Mouse (Mus musculus) megakaryocyte, embryonic 14.5 days (primary cell): ENCODE measurements at regions not wholly inside any gene's neighbourhood (a gene's known extent, or its start where the extent isn't known, plus 50 kb on each side); places are given as distances from the start of the nearest gene placed in this dataset.
A peak's percentile ranks its signal among the peaks of the same experiment; 100 is the strongest.
"Not testable (repeated sequence)": the region's sequence is repeated elsewhere in the genome, so short reads cannot be mapped to it uniquely, and the experiment has no call there.

Experiments used
- H3K27me3 ChIP-seq: replicated peaks from 2 replicates; pipeline ENCODE3; 2012; ENCODE audit warnings: inconsistent platforms
- H3K36me3 ChIP-seq: replicated peaks from 2 replicates; pipeline ENCODE3; 2012; ENCODE audit warnings: low read length, inconsistent platforms, mixed read lengths
- H3K4me1 ChIP-seq: 2 replicates; pipeline ENCODE4 v1.6.1; 2012; ENCODE audit warnings: inconsistent platforms
- H3K4me3 ChIP-seq: replicated peaks from 2 replicates; pipeline ENCODE3; 2012; ENCODE audit warnings: moderate library complexity, mild to moderate bottlenecking, inconsistent platforms
- H3K9me3 ChIP-seq: 2 replicates; pipeline ENCODE4 v1.6.1; 2012; ENCODE audit warnings: inconsistent platforms
- FLI1 ChIP-seq: IDR thresholded peaks from 2 replicates; pipeline ENCODE4 v1.6.1; 2012; ENCODE audit warnings: low read length, inconsistent platforms, mixed read lengths
- GATA1 ChIP-seq: IDR thresholded peaks from 3 replicates; pipeline ENCODE4 v1.6.1; 2012; ENCODE audit warnings: mixed read lengths, low read length, inconsistent platforms, borderline replicate concordance

GRCm38 (mm10) chr13:70061363-70061945, 259.3 kb downstream of the Med10 start:
- Histone ChIP-seq H3K4me1 (no peaks in the 10 kb centered on the region), H3K4me3 (no peak overlapping the region), H3K9me3 (peaks cover 35% of the 10 kb centered on the region), H3K36me3 (no peaks in the 10 kb centered on the region), H3K27me3 (no peaks in the 10 kb centered on the region)
- TF ChIP-seq FLI1: no peak
- no peak for TF ChIP-seq GATA1

- Histone ChIP-seq H3K4me3 (no peak overlapping the region), H3K9me3 (peaks cover 31% of the 10 kb centered on the region), H3K36me3 (no peaks in the 10 kb centered on the region), H3K27me3 (no peaks in the 10 kb centered on the region), H3K4me1 (no peaks in the 10 kb centered on the region)
- TF ChIP-seq FLI1: no peak
- no peak for TF ChIP-seq GATA1
These were observed 271.5 kb downstream of the Med10 start for GRCm38 (mm10) chr13:70073655-70074054.

GRCm38 (mm10) chr13:70075353-70075752, 273.2 kb downstream of the Med10 start:
- Histone ChIP-seq H3K4me3 (peak overlapping the region; percentile 42), H3K36me3 (no peaks in the 10 kb centered on the region), H3K4me1 (no peaks in the 10 kb centered on the region), H3K9me3 (peaks cover 33% of the 10 kb centered on the region), H3K27me3 (no peaks in the 10 kb centered on the region)
- TF ChIP-seq GATA1: no peak

- Histone ChIP-seq H3K27me3 (no peaks in the 10 kb centered on the region), H3K4me1 (no peaks in the 10 kb centered on the region), H3K4me3 (no peak overlapping the region), H3K9me3 (peaks cover 29% of the 10 kb centered on the region), H3K36me3 (no peaks in the 10 kb centered on the region)
- TF ChIP-seq GATA1: no peak
- no peak for TF ChIP-seq FLI1
These were observed 278.9 kb downstream of the Med10 start for GRCm38 (mm10) chr13:70081108-70081507.

- TF ChIP-seq FLI1: no peak
- TF ChIP-seq GATA1: no peak
These were observed 290.7 kb downstream of the Med10 start for GRCm38 (mm10) chr13:70092886-70093285.

GRCm38 (mm10) chr13:70093970-70094369, 291.8 kb downstream of the Med10 start:
- TF ChIP-seq GATA1 (no peak), FLI1 (no peak)
- Histone ChIP-seq H3K9me3 (peaks cover 26% of the 10 kb centered on the region), H3K27me3 (no peaks in the 10 kb centered on the region), H3K36me3 (no peaks in the 10 kb centered on the region), H3K4me1 (no peaks in the 10 kb centered on the region), H3K4me3 (no peak overlapping the region)

More at GRCm38 (mm10) chr13:70092886-70093285, 290.7 kb downstream of the Med10 start:
- no peaks in the 10 kb centered on the region for H3K27me3 ChIP-seq
- peaks cover 31% of the 10 kb centered on the region for H3K9me3 ChIP-seq
- no peaks in the 10 kb centered on the region for H3K4me1 ChIP-seq
- no peak overlapping the region for H3K4me3 ChIP-seq
- no peaks in the 10 kb centered on the region for H3K36me3 ChIP-seq

- TF ChIP-seq FLI1: no peak
- TF ChIP-seq GATA1: no peak
- H3K27me3 ChIP-seq: no peaks in the 10 kb centered on the region
- H3K4me1 ChIP-seq: no peaks in the 10 kb centered on the region
- H3K36me3 ChIP-seq: no peaks in the 10 kb centered on the region
- H3K4me3 ChIP-seq: no peak overlapping the region
- peaks cover 9% of the 10 kb centered on the region; the same call in 1 of the 2 replicates for H3K9me3 ChIP-seq
These were observed 294.5 kb downstream of the Med10 start for GRCm38 (mm10) chr13:70096430-70097301.

- peaks cover 19% of the 10 kb centered on the region for H3K9me3 ChIP-seq
- not testable (repeated sequence) for H3K27me3 ChIP-seq, H3K4me1 ChIP-seq, H3K36me3 ChIP-seq, H3K4me3 ChIP-seq
These were observed 297.9 kb downstream of the Med10 start for GRCm38 (mm10) chr13:70100091-70100490.

GRCm38 (mm10) chr13:70103021-70103420, 300.8 kb downstream of the Med10 start:
- H3K9me3 ChIP-seq: peaks cover 36% of the 10 kb centered on the region
- H3K4me3 ChIP-seq: no peak overlapping the region
- TF ChIP-seq GATA1: no peak
- no peak for TF ChIP-seq FLI1

GRCm38 (mm10) chr13:70103491-70103890, 301.3 kb downstream of the Med10 start:
- H3K27me3 ChIP-seq, H3K4me1 ChIP-seq, H3K36me3 ChIP-seq, H3K4me3 ChIP-seq: not testable (repeated sequence)
- peaks cover 36% of the 10 kb centered on the region for H3K9me3 ChIP-seq

More at GRCm38 (mm10) chr13:70103021-70103420, 300.8 kb downstream of the Med10 start:
- no peaks in the 10 kb centered on the region for H3K36me3 ChIP-seq
- no peaks in the 10 kb centered on the region for H3K27me3 ChIP-seq
- H3K4me1 ChIP-seq: no peaks in the 10 kb centered on the region
